Comparison of ENCODE assay signal across 17 mouse cellular contexts in the genomic region with DNA sequence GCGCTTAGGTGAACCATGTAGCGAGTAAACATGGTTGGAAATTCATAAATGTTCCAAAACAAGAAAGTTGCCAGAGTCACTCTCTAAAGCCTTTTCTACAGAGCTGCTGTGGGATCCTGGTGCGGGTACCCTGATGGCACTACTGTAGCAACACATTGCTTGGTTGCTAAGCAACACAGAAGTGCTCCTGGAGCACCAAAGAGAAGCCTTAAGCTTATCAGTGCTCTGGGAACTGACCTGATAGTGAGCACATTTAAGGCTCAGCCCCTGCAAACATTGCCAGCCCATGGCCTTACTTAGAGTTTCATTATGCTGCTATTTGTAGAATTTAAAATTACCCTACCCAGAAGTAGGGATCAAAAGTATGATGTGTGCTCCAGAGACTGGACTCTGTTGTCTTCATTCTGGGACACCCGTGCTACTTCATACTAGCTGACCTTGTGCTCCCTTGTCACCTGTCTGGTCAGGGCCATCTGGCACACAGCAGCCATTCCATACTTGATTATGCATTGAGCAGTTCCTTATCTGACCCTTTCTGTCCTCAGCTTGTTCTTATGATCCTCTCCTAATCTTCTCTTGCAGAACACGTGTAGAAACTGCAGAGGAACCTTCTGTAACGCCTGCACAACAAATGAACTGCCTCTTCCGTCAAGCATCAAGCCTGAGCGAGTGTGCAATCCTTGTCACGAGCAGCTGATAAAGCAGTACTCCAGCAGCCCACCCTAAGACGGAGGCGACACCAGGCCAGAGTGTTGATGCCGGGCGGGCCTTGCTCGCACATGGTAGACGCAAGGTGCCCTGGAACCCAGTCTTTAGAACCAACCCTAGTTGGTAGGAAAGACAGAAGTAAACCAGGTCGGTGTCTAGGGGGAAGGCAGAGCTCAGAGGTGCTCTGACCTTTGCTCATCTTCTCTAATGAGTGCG. TPM values are rescaled to one million over a fixed set of nuclear protein-coding genes. Genes with fewer than 3 reads are reported as not detected.
A peak's percentile ranks its signal among the peaks of the same experiment; 100 is the strongest.
DNase-seq lines count a peak whose midpoint lies in the region; ATAC-seq and TF ChIP-seq lines count a peak whose summit lies in the region.
"Had no signal": no experiment of that assay in that cellular context is flagged by ENCODE, and none has a peak within 500 bp of the region (broad histone marks: within the 10 kb centered on the region; RNA-seq: fewer than 3 reads in every experiment).

No protein-coding gene starts in this region.

- H3K9me3 ChIP-seq in kidney, embryonic 16.5 days (ENCODE audit: low read length), result no peaks in the 10 kb centered on the region
- H3K9me3 ChIP-seq in intestine, embryonic 14.5 days (ENCODE audit: control insufficient read depth, low read length), result no peaks in the 10 kb centered on the region
- H3K9me3 ChIP-seq in liver, postnatal 0 days (ENCODE audit: low read length), result no peaks in the 10 kb centered on the region
- H3K9me3 ChIP-seq: hindbrain, embryonic 10.5 days; midbrain, embryonic 15.5 days; neural tube, embryonic 12.5 days had no signal

- H3K9ac ChIP-seq in kidney, embryonic 16.5 days (replicated peaks; ENCODE audit: low read length), result no peak overlapping the region
- no peak overlapping the region for H3K9ac ChIP-seq in intestine, embryonic 14.5 days (ENCODE audit: low read length)
- H3K9ac ChIP-seq in liver, postnatal 0 days (replicated peaks), result no peak overlapping the region
- H3K9ac ChIP-seq: midbrain, embryonic 15.5 days; neural tube, embryonic 12.5 days had no signal

- TF ChIP-seq EP300 in liver, postnatal 0 days (IDR thresholded peaks at IDR 0.05; ENCODE audit: low read depth), result peak; percentile 88

- TF ChIP-seq CTCF in kidney, adult 2 months (conservative IDR thresholded peaks at IDR 0.05; ENCODE audit: insufficient read depth, insufficient read length, low read depth, low read length), result no peak
- TF ChIP-seq CTCF in liver, postnatal 0 days (IDR thresholded peaks at IDR 0.05; ENCODE audit: low read depth), result no peak

- H3K27ac ChIP-seq in kidney, embryonic 16.5 days (ENCODE audit: low read length), result no peak overlapping the region
- H3K27ac ChIP-seq in kidney, adult 2 months (ENCODE audit: insufficient read depth, low read depth, low read length), result no peak overlapping the region
- no peak overlapping the region for H3K27ac ChIP-seq in intestine, embryonic 14.5 days (ENCODE audit: low read depth)
- no peak overlapping the region for H3K27ac ChIP-seq in liver, postnatal 0 days (ENCODE audit: low read depth)
- H3K27ac ChIP-seq: hindbrain, embryonic 10.5 days; midbrain, embryonic 15.5 days; neural tube, embryonic 12.5 days had no signal

- 92% methylated on average over 17 of the region's 17 CpGs for WGBS in kidney, embryonic 16.5 days
- WGBS in kidney, adult 2 months, result 86% methylated on average over 17 of the region's 17 CpGs
- WGBS in intestine, embryonic 14.5 days, result 77% methylated on average over 17 of the region's 17 CpGs
- 61% methylated on average over 17 of the region's 17 CpGs for WGBS in liver, postnatal 0 days (ENCODE audit: insufficient replicate concordance)

- peak; percentile 13; the same call in 1 of the 2 replicates for ATAC-seq in frontal cortex, adult (ENCODE audit: low TSS enrichment)
- peak; percentile 29; the same call in 1 of the 2 replicates for ATAC-seq in kidney, embryonic 16.5 days (ENCODE audit: low FRiP score, low TSS enrichment)
- ATAC-seq in intestine, embryonic 14.5 days (replicated peaks; ENCODE audit: low FRiP score, low TSS enrichment, low read depth), result 0 out of 2 replicates have a peak, but pooled peaks have one; percentile 43
- ATAC-seq in liver, postnatal 0 days, result peak; percentile 89
- ATAC-seq: midbrain, embryonic 15.5 days had no signal

- no peaks in the 10 kb centered on the region for H3K27me3 ChIP-seq in kidney, embryonic 16.5 days (ENCODE audit: insufficient read depth, low read length)
- H3K27me3 ChIP-seq in kidney, adult 2 months (replicated peaks; ENCODE audit: control insufficient read depth, insufficient read depth, low read length), result no peaks in the 10 kb centered on the region
- no peaks in the 10 kb centered on the region for H3K27me3 ChIP-seq in intestine, embryonic 14.5 days (replicated peaks; ENCODE audit: control insufficient read depth, insufficient read depth, low read length)
- H3K27me3 ChIP-seq in liver, postnatal 0 days (ENCODE audit: insufficient read depth, low read length), result no peaks in the 10 kb centered on the region
- H3K27me3 ChIP-seq: midbrain, embryonic 15.5 days; neural tube, embryonic 12.5 days had no signal

- no peaks in the 10 kb centered on the region for H3K4me1 ChIP-seq in kidney, embryonic 16.5 days (ENCODE audit: insufficient read depth, low read length)
- H3K4me1 ChIP-seq in kidney, adult 2 months (ENCODE audit: control insufficient read depth, insufficient read depth, low read length), result peaks cover 8% of the 10 kb centered on the region; the same call in 1 of the 2 replicates
- no peaks in the 10 kb centered on the region for H3K4me1 ChIP-seq in intestine, embryonic 14.5 days (replicated peaks; ENCODE audit: control insufficient read depth, insufficient read depth, low read length)
- no peaks in the 10 kb centered on the region for H3K4me1 ChIP-seq in liver, postnatal 0 days (ENCODE audit: insufficient read depth)
- H3K4me1 ChIP-seq: hindbrain, embryonic 10.5 days; midbrain, embryonic 15.5 days; neural tube, embryonic 12.5 days had no signal

- no peak for TF ChIP-seq POLR2A in kidney, adult 2 months (IDR thresholded peaks at IDR 0.05; ENCODE audit: low read depth, low read length)

- no peak overlapping the region for H3K4me2 ChIP-seq in kidney, embryonic 16.5 days (replicated peaks; ENCODE audit: low read depth, low read length)
- no peak overlapping the region for H3K4me2 ChIP-seq in intestine, embryonic 14.5 days (ENCODE audit: low read length)
- no peak overlapping the region for H3K4me2 ChIP-seq in liver, postnatal 0 days (ENCODE audit: low read depth, low read length)
- H3K4me2 ChIP-seq: midbrain, embryonic 15.5 days; neural tube, embryonic 12.5 days had no signal

- no peak overlapping the region for H3K4me3 ChIP-seq in kidney, embryonic 16.5 days (ENCODE audit: low read length)
- H3K4me3 ChIP-seq in kidney, adult 2 months (ENCODE audit: insufficient read depth, low read depth, low read length), result no peak overlapping the region
- H3K4me3 ChIP-seq in intestine, embryonic 14.5 days (ENCODE audit: low read depth, low read length), result no peak overlapping the region
- no peak overlapping the region for H3K4me3 ChIP-seq in liver, postnatal 0 days (ENCODE audit: low read depth, low read length)
- H3K4me3 ChIP-seq: hindbrain, embryonic 10.5 days; midbrain, embryonic 15.5 days; neural tube, embryonic 12.5 days had no signal

- DNase-seq in frontal cortex, postnatal 10 days (ENCODE audit: low spot score in 2 of 2), result no peak
- DNase-seq in kidney, adult 2 months, result no peak
- DNase-seq in intestine, embryonic 14.5 days (ENCODE audit: low spot score), result no peak
- no peak for DNase-seq in liver, postnatal 0 days
- no peak for DNase-seq in cerebellum, postnatal 25 days
- DNase-seq in spleen, postnatal 10 days (ENCODE audit: low spot score in 2 of 2), result no peak
- DNase-seq: adrenal gland, adult 8-10 months; cerebellum, adult 11-12 months; kidney, adult 9 months; lung, postnatal 10 days; right cerebral cortex, adult 18-20 months; thymus, adult 18-20 months had no signal

- peaks cover 45% of the 10 kb centered on the region for H3K36me3 ChIP-seq in kidney, embryonic 16.5 days (ENCODE audit: insufficient read depth, low read length)
- H3K36me3 ChIP-seq in kidney, adult 2 months (ENCODE audit: control insufficient read depth, insufficient read depth, low read length), result peaks cover 11% of the 10 kb centered on the region
- peaks cover 57% of the 10 kb centered on the region for H3K36me3 ChIP-seq in intestine, embryonic 14.5 days (ENCODE audit: control insufficient read depth, insufficient read depth, low read length)
- H3K36me3 ChIP-seq in liver, postnatal 0 days (replicated peaks; ENCODE audit: insufficient read depth, low read length), result peaks cover 50% of the 10 kb centered on the region

RNA-seq across cellular contexts. Expression of a gene that starts 26.5 kb away (rescaled TPM):
- 36.1 and 59.0 TPM in 2 replicates for polyA plus RNA-seq in kidney, embryonic 16.5 days (2015; fragmentation: Nextera tagmentation; extraction: Ambion mirVana)
- polyA plus RNA-seq in kidney, adult 2 months (2012; rRNA removed), result 58.4 and 60.7 TPM in 2 replicates
- polyA plus RNA-seq in intestine, embryonic 14.5 days (2014; fragmentation: Nextera tagmentation; extraction: Ambion mirVana), result 58.5 and 59.5 TPM in 2 replicates
- polyA plus RNA-seq in liver, postnatal 0 days (2015; fragmentation: Nextera tagmentation; extraction: Ambion mirVana), result 35.9 and 42.0 TPM in 2 replicates

Comparison
In these comparisons a context has a peak if more than half of its experiments do, and no peak if none do; other contexts are left out.
1. ATAC-seq: peak in every context shown above with its lines; median percentile 89 in liver, postnatal 0 days; 43 in intestine, embryonic 14.5 days; 29 in kidney, embryonic 16.5 days; 13 in frontal cortex, adult.